In the genomic region with DNA sequence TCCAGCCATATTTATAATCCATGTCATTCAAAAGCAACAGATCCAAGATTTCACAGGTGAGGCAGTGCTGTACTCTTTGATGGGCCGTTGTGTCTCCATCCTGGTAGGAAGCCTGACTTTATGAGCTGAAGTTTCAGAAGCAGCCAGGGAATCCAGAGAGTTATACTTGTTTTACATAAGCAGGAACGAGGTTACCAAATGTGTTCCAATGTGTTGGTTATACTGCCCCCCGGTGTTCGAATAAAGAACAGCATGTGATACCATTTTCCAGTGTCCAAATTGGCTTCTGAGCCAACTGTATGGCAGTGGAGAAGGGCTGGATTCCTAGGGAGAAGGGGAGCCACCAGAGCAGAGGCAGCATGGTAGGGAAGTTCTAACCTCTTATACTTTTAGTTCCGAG, we compare ENCODE assay signal across 8 mouse cellular contexts. TPM values are rescaled to one million over a fixed set of nuclear protein-coding genes. Genes with fewer than 3 reads are reported as not detected.
DNase-seq lines count a peak whose midpoint lies in the region; ATAC-seq and TF ChIP-seq lines count a peak whose summit lies in the region.

No protein-coding gene starts in this region.

- no peak overlapping the region for H3ac ChIP-seq in C2C12 (ENCODE audit: control insufficient read depth, insufficient read length, low read depth)

- no peaks in the 10 kb centered on the region for H3K79me3 ChIP-seq in C2C12 (ENCODE audit: low read depth)

- 16% methylated on average over 5 of the region's 5 CpGs for WGBS in forebrain, postnatal 0 days
- 6% methylated on average over 5 of the region's 5 CpGs for WGBS in liver, embryonic 14.5 days (ENCODE audit: insufficient replicate concordance)

- ATAC-seq in G1E (ENCODE audit: extremely low read depth, insufficient number of reproducible peaks, low FRiP score, poor library complexity, severe bottlenecking), result no peak
- peak; percentile 56 for ATAC-seq in forebrain, postnatal 0 days
- no peak for ATAC-seq in liver, embryonic 14.5 days (ENCODE audit: insufficient read depth)

- TF ChIP-seq CTCF in C2C12 (IDR thresholded peaks at IDR 0.05; ENCODE audit: control insufficient read depth, insufficient read depth, insufficient read length), result peak; percentile 61
- peak; percentile 59 for TF ChIP-seq CTCF in G1E (IDR thresholded peaks at IDR 0.05; ENCODE audit: low read depth, low read length)
- peak; percentile 88 for TF ChIP-seq CTCF in forebrain, postnatal 0 days (IDR thresholded peaks at IDR 0.05; ENCODE audit: low read depth)
- peak; percentile 76 for TF ChIP-seq CTCF in liver, embryonic 14.5 days (IDR thresholded peaks at IDR 0.05; ENCODE audit: low read depth)

- H3K4me1 ChIP-seq in G1E (ENCODE audit: insufficient read depth, low read depth, low read length), result no peaks in the 10 kb centered on the region
- no peaks in the 10 kb centered on the region for H3K4me1 ChIP-seq in forebrain, postnatal 0 days (ENCODE audit: insufficient read depth)
- no peaks in the 10 kb centered on the region for H3K4me1 ChIP-seq in liver, embryonic 14.5 days (replicated peaks; ENCODE audit: control insufficient read depth in 2 of 2, insufficient read depth in 2 of 2, low read length in 1 of 2)

- H3K9me3 ChIP-seq in G1E (replicated peaks), result peaks cover 5% of the 10 kb centered on the region
- H3K9me3 ChIP-seq in forebrain, postnatal 0 days (ENCODE audit: low read length), result no peaks in the 10 kb centered on the region
- H3K9me3 ChIP-seq in liver, embryonic 14.5 days (ENCODE audit: control insufficient read depth, low read length), result no peaks in the 10 kb centered on the region

- TF ChIP-seq EP300 in liver, embryonic 14.5 days (IDR thresholded peaks at IDR 0.05; ENCODE audit: low read depth), result no peak

- H3K36me3 ChIP-seq in C2C12 (ENCODE audit: control insufficient read depth, insufficient read depth), result no peaks in the 10 kb centered on the region
- H3K36me3 ChIP-seq in G1E (replicated peaks), result no peaks in the 10 kb centered on the region
- H3K36me3 ChIP-seq in forebrain, postnatal 0 days (ENCODE audit: insufficient read depth), result no peaks in the 10 kb centered on the region
- no peaks in the 10 kb centered on the region for H3K36me3 ChIP-seq in liver, embryonic 14.5 days (replicated peaks; ENCODE audit: control insufficient read depth, insufficient read depth, low read depth)

- H3K27ac ChIP-seq in forebrain, postnatal 0 days (ENCODE audit: low read depth, low read length), result no peak overlapping the region
- no peak overlapping the region for H3K27ac ChIP-seq in liver, embryonic 14.5 days

- H3K27me3 ChIP-seq in C2C12 (ENCODE audit: control insufficient read depth, insufficient read depth, insufficient read length) (no peaks in the 10 kb centered on the region), G1E (ENCODE audit: insufficient read depth, low read length) (peaks cover 11% of the 10 kb centered on the region)
- H3K27me3 ChIP-seq in forebrain, postnatal 0 days (ENCODE audit: insufficient read depth, low read length), result no peaks in the 10 kb centered on the region
- no peaks in the 10 kb centered on the region for H3K27me3 ChIP-seq in liver, embryonic 14.5 days (ENCODE audit: control insufficient read depth, insufficient read depth, low read length)

- no peak overlapping the region for H3K4me2 ChIP-seq in forebrain, postnatal 0 days (ENCODE audit: low read depth)
- H3K4me2 ChIP-seq in liver, embryonic 14.5 days (ENCODE audit: low read depth), result no peak overlapping the region

- H3K9ac ChIP-seq in forebrain, postnatal 0 days, result no peak overlapping the region
- no peak overlapping the region for H3K9ac ChIP-seq in liver, embryonic 14.5 days (replicated peaks)

- DNase-seq in G1E (ENCODE audit: low spot score), result no peak
- DNase-seq in cerebellum, adult 11 months, result peak; percentile 62
- peak; percentile 90 for DNase-seq in forebrain, postnatal 0 days
- peak; percentile 79 for DNase-seq in kidney, postnatal 10 days
- DNase-seq in liver, embryonic 14.5 days (ENCODE audit: low read depth in 3 of 3, low spot score in 3 of 3), result peak in 2 of 3 experiments; percentile 43 to 46
- peak; percentile 88 for DNase-seq in retina, postnatal 1 day
- peak; percentile 61 for DNase-seq in yolk sac, embryonic 10.5 days (ENCODE audit: low spot score)

- H3K4me3 ChIP-seq in C2C12 (ENCODE audit: insufficient read depth, poor library complexity, severe bottlenecking), result no peak overlapping the region
- no peak overlapping the region for H3K4me3 ChIP-seq in G1E (ENCODE audit: low read depth, low read length)
- no peak overlapping the region for H3K4me3 ChIP-seq in forebrain, postnatal 0 days (ENCODE audit: low read depth, low read length)
- no peak overlapping the region for H3K4me3 ChIP-seq in liver, embryonic 14.5 days (ENCODE audit: insufficient read depth in 1 of 2, low read depth in 2 of 2, low read length in 2 of 2)

- H3K79me2 ChIP-seq in C2C12 (ENCODE audit: control insufficient read depth, insufficient read depth), result no peaks in the 10 kb centered on the region

TF ChIP-seq in C2C12, 6 proteins besides CTCF, POLR2A, EP300 and RAD21:
- TF ChIP-seq MYOD1 (IDR thresholded peaks at IDR 0.05; ENCODE audit: control insufficient read depth, insufficient read length, low read depth), result no peak
- no peak for TF ChIP-seq MAX (IDR thresholded peaks at IDR 0.05)
TF ChIP-seq in C2C12: peak in this region for 0.

RNA-seq across cellular contexts. Expression of a gene that starts 29.5 kb away (rescaled TPM):
- polyA plus RNA-seq in C2C12 (2012; fragmentation: generic; extraction: Trizol) (4.0 TPM), G1E (2012) (2.7 and 3.1 TPM in 2 replicates)
- total RNA-seq in G1E (2014; fragmentation: Nextera tagmentation) (7.7 and 11.0 TPM in 2 replicates), G1E (2017) (2.1 TPM in 2 replicates)
- total RNA-seq in forebrain, postnatal 0 days (2014; rRNA removed), result 7.5 and 9.1 TPM in 2 replicates
- 4.6 and 8.3 TPM in 2 replicates for polyA plus RNA-seq in forebrain, postnatal 0 days (2015; fragmentation: Nextera tagmentation; extraction: Ambion mirVana)
- polyA plus RNA-seq in liver, embryonic 14.5 days (2012; rRNA removed), result 1.4 and 1.5 TPM in 2 replicates
- 2.3 and 2.4 TPM in 2 replicates for polyA plus RNA-seq in liver, embryonic 14.5 days (2014; fragmentation: Nextera tagmentation; extraction: Ambion mirVana)

RNA-seq across cellular contexts. Expression of a gene that starts 46.3 kb away (rescaled TPM):
- polyA plus RNA-seq in C2C12 (2012; fragmentation: generic; extraction: Trizol), result 62.4 TPM
- 164 and 185 TPM in 2 replicates for total RNA-seq in G1E (2014; fragmentation: Nextera tagmentation)
- 125 TPM in 2 replicates for total RNA-seq in G1E (2017)
- polyA plus RNA-seq in G1E (2012), result 50.6 and 66.6 TPM in 2 replicates
- 120 and 140 TPM in 2 replicates for total RNA-seq in forebrain, postnatal 0 days (2014; rRNA removed)
- polyA plus RNA-seq in forebrain, postnatal 0 days (2015; fragmentation: Nextera tagmentation; extraction: Ambion mirVana), result 100 and 107 TPM in 2 replicates
- 32.0 and 33.6 TPM in 2 replicates for polyA plus RNA-seq in liver, embryonic 14.5 days (2012; rRNA removed)
- polyA plus RNA-seq in liver, embryonic 14.5 days (2014; fragmentation: Nextera tagmentation; extraction: Ambion mirVana), result 87.4 and 92.5 TPM in 2 replicates
